Mouse (Mus musculus): Measurements from ENCODE around the gene Krt19.

- TF ChIP-seq CTCF (IDR thresholded peaks at IDR 0.05; ENCODE audit: extremely low read depth, insufficient read depth, low read length) (no peak), POLR2A (IDR thresholded peaks at IDR 0.05; ENCODE audit: extremely low read depth, insufficient read depth, low read length) (no peak)
These were observed 8.9 kb upstream of the Krt19 start for GRCm38 (mm10) chr11:100157331-100157730.
